Mouse (Mus musculus): ENCODE measurements at regions not wholly inside any gene's neighbourhood (a gene's known extent, or its start where the extent isn't known, plus 50 kb on each side); places are given as distances from the start of the nearest gene placed in this dataset.

- WGBS = 32% methylated on average over 12 of the region's 12 CpGs
- H3K36me3 ChIP-seq (ENCODE audit: control insufficient read depth, insufficient read depth, low read length) = no peaks in the 10 kb centered on the region
- no peak overlapping the region for H3K9ac ChIP-seq (ENCODE audit: low read length)
- ATAC-seq (replicated peaks; ENCODE audit: low FRiP score, low TSS enrichment, low read depth) = no peak; the same call in 1 of the 2 replicates
- H3K27ac ChIP-seq (ENCODE audit: low read depth) = peak overlapping the region; percentile 43; the same call in 1 of the 2 replicates
- no peaks in the 10 kb centered on the region for H3K9me3 ChIP-seq (ENCODE audit: control insufficient read depth, low read length)
- H3K4me2 ChIP-seq (ENCODE audit: low read length) = peak overlapping the region; percentile 13; the same call in 1 of the 2 replicates
- H3K4me3 ChIP-seq (ENCODE audit: low read depth, low read length) = no peak overlapping the region
- DNase-seq (ENCODE audit: low spot score) = peak; percentile 47
- H3K27me3 ChIP-seq (replicated peaks; ENCODE audit: control insufficient read depth, insufficient read depth, low read length) = no peaks in the 10 kb centered on the region
- H3K4me1 ChIP-seq (replicated peaks; ENCODE audit: control insufficient read depth, insufficient read depth, low read length) = peaks cover 9% of the 10 kb centered on the region
Measured at GRCm38 (mm10) chr16:87645526-87646434, 53.0 kb upstream of the Bach1 start.

GRCm38 (mm10) chr16:87646435-87647062 is 52.2 kb upstream of the Bach1 start:
- no peaks in the 10 kb centered on the region for H3K36me3 ChIP-seq (ENCODE audit: control insufficient read depth, insufficient read depth, low read length)
- H3K27ac ChIP-seq (ENCODE audit: low read depth) = no peak overlapping the region
- ATAC-seq (replicated peaks; ENCODE audit: low FRiP score, low TSS enrichment, low read depth) (no peak), DNase-seq (ENCODE audit: low spot score) (peak; percentile 50)
- peaks cover 9% of the 10 kb centered on the region for H3K4me1 ChIP-seq (replicated peaks; ENCODE audit: control insufficient read depth, insufficient read depth, low read length)
- no peak overlapping the region for H3K4me2 ChIP-seq (ENCODE audit: low read length)
- H3K9ac ChIP-seq (ENCODE audit: low read length) = no peak overlapping the region
- no peak overlapping the region for H3K4me3 ChIP-seq (ENCODE audit: low read depth, low read length)
- H3K9me3 ChIP-seq (ENCODE audit: control insufficient read depth, low read length) = no peaks in the 10 kb centered on the region
- no peaks in the 10 kb centered on the region for H3K27me3 ChIP-seq (replicated peaks; ENCODE audit: control insufficient read depth, insufficient read depth, low read length)
- 37% methylated on average over 9 of the region's 9 CpGs for WGBS
